Mouse (Mus musculus) ES-Bruce4 (cell line): ENCODE data around the gene Slc25a41. TPM values are rescaled to one million over a fixed set of nuclear protein-coding genes. Genes with fewer than 3 reads are reported as not detected.

Experiments
- H3K27ac ChIP-seq: 2 replicates; pipeline ENCODE4 v1.5.1; 2012; ENCODE audit warnings: low read length, inconsistent platforms; ENCODE audit not compliant: insufficient read depth
- H3K27me3 ChIP-seq: 2 replicates; pipeline ENCODE4 v1.6.1; 2012; ENCODE audit warnings: mild to moderate bottlenecking, low read length, inconsistent platforms; ENCODE audit not compliant: control insufficient read depth, poor library complexity, insufficient read depth, severe bottlenecking
- H3K36me3 ChIP-seq: 2 replicates; pipeline ENCODE4 v1.6.1; 2012; ENCODE audit warnings: inconsistent platforms, mild to moderate bottlenecking, low read length, moderate library complexity; ENCODE audit not compliant: control insufficient read depth, poor library complexity, insufficient read depth, severe bottlenecking
- H3K4me1 ChIP-seq: one replicate; pipeline ENCODE4 v1.8.1; 2011; ENCODE audit warnings: low read length; ENCODE audit not compliant: control insufficient read depth, insufficient read depth
- H3K4me3 ChIP-seq: 2 replicates; pipeline ENCODE4 v1.5.1; 2011; ENCODE audit warnings: low read depth, mild to moderate bottlenecking, low read length
- H3K9ac ChIP-seq: 2 replicates; pipeline ENCODE4 v1.6.1; 2012; ENCODE audit warnings: low read depth, mild to moderate bottlenecking, inconsistent platforms; ENCODE audit not compliant: poor library complexity, severe bottlenecking
- H3K9me3 ChIP-seq: replicated peaks from 2 replicates; pipeline ENCODE4 v1.6.1; 2012; ENCODE audit warnings: mild to moderate bottlenecking, low read length, inconsistent platforms; ENCODE audit not compliant: control insufficient read depth, poor library complexity, insufficient read depth, severe bottlenecking
- CTCF ChIP-seq: IDR thresholded peaks from one replicate; pipeline ENCODE4 v1.8.1; 2011; ENCODE audit warnings: low read depth, low read length
- EP300 ChIP-seq: IDR thresholded peaks from 2 replicates; pipeline ENCODE4 v1.6.1; 2011; ENCODE audit warnings: low read depth, low read length; ENCODE audit not compliant: insufficient read depth
- POLR2A ChIP-seq: IDR thresholded peaks from one replicate; pipeline ENCODE4 v1.8.1; 2011; ENCODE audit warnings: low read length; ENCODE audit not compliant: insufficient read depth
- polyA plus RNA-seq: library from polyadenylated mRNA; stranded (reverse); fragments of >200 nt; gene quantifications from 2 replicates; pipeline ENCODE4 v1.2.4, GENCODE M21; 2011; ENCODE audit warnings: low read depth; ENCODE audit not compliant: missing spikeins, insufficient read depth, insufficient read length

Slc25a41 gene
- polyA plus RNA-seq, 1 experiment: not detected

- TF ChIP-seq CTCF: no peak
- no peak for TF ChIP-seq EP300
- peak; percentile 96 for TF ChIP-seq POLR2A
- Histone ChIP-seq H3K27ac (peak overlapping the region; percentile 48), H3K9me3 (no peaks in the 10 kb centered on the region), H3K27me3 (no peaks in the 10 kb centered on the region), H3K36me3 (peaks cover 19% of the 10 kb centered on the region), H3K4me3 (peak overlapping the region; percentile 88), H3K9ac (peak overlapping the region; percentile 93), H3K4me1 (no peaks in the 10 kb centered on the region)
These were observed 9.6 kb downstream of the Slc25a41 start for GRCm38 (mm10) chr17:57031661-57032420.

- Histone ChIP-seq H3K36me3 (peaks cover 26% of the 10 kb centered on the region), H3K4me1 (no peaks in the 10 kb centered on the region), H3K9me3 (no peaks in the 10 kb centered on the region), H3K27ac (peak within 1 kb of the TSS; percentile 48), H3K27me3 (no peaks in the 10 kb centered on the region), H3K4me3 (peak within 1 kb of the TSS; percentile 95), H3K9ac (peak within 1 kb of the TSS; percentile 99)
- TF ChIP-seq EP300: no peak
- no peak for TF ChIP-seq CTCF
- TF ChIP-seq POLR2A: no peak
These were observed 10.4 kb downstream of the Slc25a41 start, which contains the start of gene Khsrp for GRCm38 (mm10) chr17:57030931-57031660. Gene Khsrp, minus strand, starts transcription at chr17:57031522.

DNA sequence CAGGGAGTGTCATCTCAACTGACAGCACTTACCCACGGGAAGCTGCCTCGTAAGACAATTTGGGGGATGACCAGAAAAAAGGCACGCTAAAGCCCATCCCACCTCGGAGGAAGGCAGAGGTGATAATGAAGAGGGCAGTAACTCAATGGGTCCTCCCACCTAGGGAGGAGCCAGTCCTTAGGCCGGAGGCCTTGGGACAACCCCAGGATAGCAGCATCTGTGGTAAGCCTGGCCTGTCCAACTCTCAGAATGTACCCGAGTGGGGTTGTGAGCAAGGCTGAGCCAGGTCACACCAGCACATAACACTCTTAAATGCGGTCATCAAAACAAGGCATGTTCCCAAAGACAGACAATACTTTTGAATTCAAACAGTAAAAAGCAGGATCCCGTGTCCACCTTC, 11.8 kb downstream of the Slc25a41 start:
- H3K27ac ChIP-seq: no peak overlapping the region

DNA sequence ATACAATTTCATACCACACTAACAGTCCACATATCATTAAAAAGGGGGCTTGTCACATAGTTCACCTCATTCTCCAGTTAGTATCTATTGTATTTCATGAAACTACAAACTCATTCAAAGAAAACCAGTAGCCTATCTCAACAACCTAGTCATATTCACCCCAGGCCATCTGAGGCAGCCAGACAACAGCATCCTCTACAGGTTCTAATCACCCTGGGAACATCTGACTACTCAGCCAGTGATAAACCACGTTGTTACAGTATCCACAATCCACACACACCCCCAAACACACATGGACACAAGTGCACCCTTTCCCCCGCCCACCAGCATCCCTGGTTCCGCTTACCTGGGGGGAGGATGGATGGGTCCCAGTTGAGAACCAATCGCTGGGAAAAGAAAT, 14.0 kb downstream of the Slc25a41 start:
- no peaks in the 10 kb centered on the region for H3K4me1 ChIP-seq
- H3K36me3 ChIP-seq: peaks cover 61% of the 10 kb centered on the region
- no peak overlapping the region for H3K9ac ChIP-seq
- TF ChIP-seq POLR2A (no peak), EP300 (no peak), CTCF (no peak)
- H3K9me3 ChIP-seq: no peaks in the 10 kb centered on the region
- H3K27ac ChIP-seq: no peak overlapping the region
- no peaks in the 10 kb centered on the region for H3K27me3 ChIP-seq
- H3K4me3 ChIP-seq: no peak overlapping the region

More for the DNA sequence above, 11.8 kb downstream of the Slc25a41 start:
- Histone ChIP-seq H3K9me3 (no peaks in the 10 kb centered on the region), H3K36me3 (peaks cover 39% of the 10 kb centered on the region), H3K4me3 (peak overlapping the region; percentile 95), H3K4me1 (no peaks in the 10 kb centered on the region), H3K27me3 (no peaks in the 10 kb centered on the region), H3K9ac (peak overlapping the region; percentile 99)
- TF ChIP-seq POLR2A (no peak), EP300 (no peak), CTCF (no peak)

DNA sequence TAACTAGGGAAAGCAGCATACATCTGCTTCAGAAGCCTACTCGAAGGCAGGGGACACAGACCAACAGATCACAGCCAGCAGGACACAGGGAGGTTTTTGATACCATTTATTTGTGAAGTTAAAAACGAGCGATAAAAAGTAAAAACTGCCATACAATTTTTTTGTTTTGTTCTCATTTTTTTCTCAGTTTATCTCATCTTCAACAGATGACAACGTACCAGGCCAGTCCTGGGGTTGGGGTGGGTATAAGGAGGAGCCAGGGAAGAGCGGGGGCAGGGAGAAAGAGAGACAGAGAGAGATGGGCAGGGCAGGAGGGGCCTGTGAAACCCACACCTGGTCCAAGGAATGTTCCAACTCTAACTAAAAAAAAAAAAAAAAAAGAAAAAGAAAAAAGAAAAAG, 20.5 kb downstream of the Slc25a41 start:
- no peaks in the 10 kb centered on the region for H3K9me3 ChIP-seq
- no peaks in the 10 kb centered on the region for H3K27me3 ChIP-seq
- no peak overlapping the region for H3K4me3 ChIP-seq
- no peak overlapping the region for H3K27ac ChIP-seq
- TF ChIP-seq CTCF (no peak), EP300 (no peak), POLR2A (no peak)
- H3K36me3 ChIP-seq: peaks cover 45% of the 10 kb centered on the region
- H3K9ac ChIP-seq: no peak overlapping the region
- no peaks in the 10 kb centered on the region for H3K4me1 ChIP-seq

- no peaks in the 10 kb centered on the region for H3K9me3 ChIP-seq
- TF ChIP-seq CTCF: no peak
- TF ChIP-seq POLR2A: no peak
- no peak for TF ChIP-seq EP300
- H3K36me3 ChIP-seq: peaks cover 32% of the 10 kb centered on the region
- no peak overlapping the region for H3K27ac ChIP-seq
- no peaks in the 10 kb centered on the region for H3K4me1 ChIP-seq
- no peak overlapping the region for H3K4me3 ChIP-seq
- no peak overlapping the region for H3K9ac ChIP-seq
- H3K27me3 ChIP-seq: no peaks in the 10 kb centered on the region
These were observed 21.8 kb downstream of the Slc25a41 start for GRCm38 (mm10) chr17:57019693-57020092.
